ENCODE assay signal across 8 mouse cellular contexts in the genomic region with DNA sequence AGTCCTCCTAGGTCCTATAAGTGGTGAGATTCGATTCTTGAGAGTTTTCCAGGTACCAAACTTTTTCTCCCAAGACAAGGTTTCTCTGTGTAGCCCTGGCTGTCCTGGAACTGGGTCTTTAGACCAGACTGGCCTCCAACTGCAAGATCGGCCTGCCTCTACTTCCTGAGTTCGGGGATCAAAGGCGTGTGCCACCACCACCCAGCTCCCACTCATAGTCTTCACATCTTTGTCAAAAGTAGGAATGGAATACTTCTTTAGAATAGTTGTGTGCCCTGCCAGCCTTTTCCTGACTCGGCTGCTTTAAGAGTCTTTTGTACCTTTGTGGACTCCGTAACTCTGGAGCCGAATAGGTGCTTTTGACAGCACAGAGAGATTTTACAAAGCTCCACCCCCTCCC. TPM values are rescaled to one million over a fixed set of nuclear protein-coding genes. Genes with fewer than 3 reads are reported as not detected.
A peak's percentile ranks its signal among the peaks of the same experiment; 100 is the strongest.
DNase-seq lines count a peak whose midpoint lies in the region; ATAC-seq and TF ChIP-seq lines count a peak whose summit lies in the region.

No protein-coding gene starts in this region.

- DNase-seq in heart, postnatal 4 days = no peak
- no peak for DNase-seq in hindbrain, postnatal 0 days (ENCODE audit: low spot score)
- DNase-seq in layer of hippocampus, adult 9-11 months = no peak
- no peak for DNase-seq in right cerebral cortex, postnatal 10 days (ENCODE audit: low spot score in 2 of 2)
- no peak for DNase-seq in right cerebral cortex, postnatal 14 days

- WGBS in heart, embryonic 15.5 days = 43% methylated on average over 7 of the region's 7 CpGs
- 13% methylated on average over 7 of the region's 7 CpGs for WGBS in hindbrain, postnatal 0 days
- WGBS in neural tube, embryonic 12.5 days = 28% methylated on average over 7 of the region's 7 CpGs

- peaks cover 41% of the 10 kb centered on the region for H3K36me3 ChIP-seq in heart, embryonic 15.5 days
- peaks cover 18% of the 10 kb centered on the region for H3K36me3 ChIP-seq in hindbrain, postnatal 0 days (ENCODE audit: insufficient read depth, low read length)
- H3K36me3 ChIP-seq in neural tube, embryonic 12.5 days = peaks cover 59% of the 10 kb centered on the region

- 0 out of 2 replicates have a peak overlapping the region, but pooled peaks have one; percentile 3 for H3K27ac ChIP-seq in heart, embryonic 15.5 days
- H3K27ac ChIP-seq in bone marrow macrophage, adult 2 months (ENCODE audit: insufficient read depth, low read depth, low read length) = no peak overlapping the region
- H3K27ac ChIP-seq in hindbrain, postnatal 0 days = no peak overlapping the region
- H3K27ac ChIP-seq in neural tube, embryonic 12.5 days = no peak overlapping the region

- peak overlapping the region; percentile 80 for H3K4me3 ChIP-seq in heart, embryonic 15.5 days
- peak overlapping the region; percentile 98 for H3K4me3 ChIP-seq in bone marrow macrophage, adult 2 months (ENCODE audit: insufficient read depth, low read length)
- peak overlapping the region; percentile 95 for H3K4me3 ChIP-seq in hindbrain, postnatal 0 days (ENCODE audit: low read length)
- H3K4me3 ChIP-seq in neural tube, embryonic 12.5 days = peak overlapping the region; percentile 71

- no peak for ATAC-seq in heart, embryonic 15.5 days (replicated peaks; ENCODE audit: insufficient number of reproducible peaks, insufficient read depth, low FRiP score, low read depth)
- no peak for ATAC-seq in hindbrain, postnatal 0 days
- ATAC-seq in neural tube, embryonic 12.5 days (ENCODE audit: low FRiP score, low read depth) = no peak

- peak overlapping the region; percentile 94 for H3K4me2 ChIP-seq in heart, embryonic 15.5 days
- peak overlapping the region; percentile 100 for H3K4me2 ChIP-seq in hindbrain, postnatal 0 days (ENCODE audit: low read depth, low read length)
- peak overlapping the region; percentile 97 for H3K4me2 ChIP-seq in neural tube, embryonic 12.5 days (replicated peaks)

- H3K9ac ChIP-seq in heart, embryonic 15.5 days = peak overlapping the region; percentile 51
- H3K9ac ChIP-seq in hindbrain, postnatal 0 days (replicated peaks; ENCODE audit: low read length) = peak overlapping the region; percentile 96
- peak overlapping the region; percentile 87 for H3K9ac ChIP-seq in neural tube, embryonic 12.5 days

- H3K27me3 ChIP-seq in heart, embryonic 15.5 days = no peaks in the 10 kb centered on the region
- no peaks in the 10 kb centered on the region for H3K27me3 ChIP-seq in hindbrain, postnatal 0 days (ENCODE audit: insufficient read depth, low read length)
- H3K27me3 ChIP-seq in neural tube, embryonic 12.5 days (replicated peaks) = no peaks in the 10 kb centered on the region

- H3K9me3 ChIP-seq in heart, embryonic 15.5 days (replicated peaks) = no peaks in the 10 kb centered on the region
- H3K9me3 ChIP-seq in hindbrain, postnatal 0 days (ENCODE audit: low read length) = no peaks in the 10 kb centered on the region
- H3K9me3 ChIP-seq in neural tube, embryonic 12.5 days = no peaks in the 10 kb centered on the region

- peaks cover 83% of the 10 kb centered on the region for H3K4me1 ChIP-seq in heart, embryonic 15.5 days (replicated peaks)
- peaks cover 33% of the 10 kb centered on the region for H3K4me1 ChIP-seq in bone marrow macrophage, adult 2 months (ENCODE audit: control insufficient read depth, insufficient read depth, low read length)
- peaks cover 46% of the 10 kb centered on the region for H3K4me1 ChIP-seq in hindbrain, postnatal 0 days (ENCODE audit: insufficient read depth, low read length)
- H3K4me1 ChIP-seq in neural tube, embryonic 12.5 days = peaks cover 75% of the 10 kb centered on the region

- TF ChIP-seq CTCF in bone marrow macrophage, adult 2 months (IDR thresholded peaks at IDR 0.05; ENCODE audit: low read depth, low read length) = no peak
- TF ChIP-seq CTCF in hindbrain, postnatal 0 days (IDR thresholded peaks at IDR 0.05; ENCODE audit: low read depth) = no peak

- no peak for TF ChIP-seq POLR2A in bone marrow macrophage, adult 2 months (IDR thresholded peaks at IDR 0.05; ENCODE audit: borderline replicate concordance, low read depth, low read length)

RNA-seq across cellular contexts. Expression of a gene that starts 2.7 kb away (rescaled TPM):
- polyA plus RNA-seq in heart, embryonic 15.5 days (2015; fragmentation: Nextera tagmentation; extraction: Ambion mirVana) = 131 and 164 TPM in 2 replicates
- 10 to 100 TPM; 78.1 to 82.1 TPM for total RNA-seq in heart, postnatal 4 days (2021)
- polyA plus RNA-seq in bone marrow macrophage, adult 2 months (2012; ENCODE audit: insufficient read depth, insufficient read length, missing spikeins) = 6.7 and 7.7 TPM in 2 replicates
- 1,071 and 1,235 TPM in 2 replicates for total RNA-seq in hindbrain, postnatal 0 days (2014; rRNA removed)
- 274 and 291 TPM in 2 replicates for polyA plus RNA-seq in hindbrain, postnatal 0 days (2015; fragmentation: Nextera tagmentation; extraction: Ambion mirVana)
- polyA plus RNA-seq in neural tube, embryonic 12.5 days (2016; fragmentation: Nextera tagmentation; extraction: Ambion mirVana) = 353 and 371 TPM in 2 replicates

RNA-seq across cellular contexts. Expression of a gene that starts 36.7 kb away (rescaled TPM):
- polyA plus RNA-seq in heart, embryonic 15.5 days (2015; fragmentation: Nextera tagmentation; extraction: Ambion mirVana) = 2.5 TPM in 2 replicates
- total RNA-seq in heart, postnatal 4 days (2021) = 10 to 100 TPM; 47.7 to 52.4 TPM
- polyA plus RNA-seq in bone marrow macrophage, adult 2 months (2012; ENCODE audit: insufficient read depth, insufficient read length, missing spikeins) = not detected in 2 replicates
- 0.84 and 1.5 TPM in 2 replicates for total RNA-seq in hindbrain, postnatal 0 days (2014; rRNA removed)
- 0.09 and 0.16 TPM in 2 replicates for polyA plus RNA-seq in hindbrain, postnatal 0 days (2015; fragmentation: Nextera tagmentation; extraction: Ambion mirVana)
- 0.05 and 0.08 TPM in 2 replicates for polyA plus RNA-seq in neural tube, embryonic 12.5 days (2016; fragmentation: Nextera tagmentation; extraction: Ambion mirVana)

Comparison
In these comparisons a context has a peak if more than half of its experiments do, and no peak if none do; other contexts are left out.
1. RNA of a gene that starts 2.7 kb away (polyA plus RNA-seq): 353 to 371 TPM in neural tube, embryonic 12.5 days, 274 to 291 TPM in hindbrain, postnatal 0 days and 131 to 164 TPM in heart, embryonic 15.5 days; 6.7 to 7.7 TPM in bone marrow macrophage, adult 2 months; every median in the first group is over 10 times any median in the second.
2. Peak in every context shown above with its lines, with median percentiles within 50 percentile points of each other: H3K4me2 ChIP-seq, H3K4me3 ChIP-seq and H3K9ac ChIP-seq.